Mouse (Mus musculus): ENCODE data around the gene Tti1.

Gene Tti1

DNA sequence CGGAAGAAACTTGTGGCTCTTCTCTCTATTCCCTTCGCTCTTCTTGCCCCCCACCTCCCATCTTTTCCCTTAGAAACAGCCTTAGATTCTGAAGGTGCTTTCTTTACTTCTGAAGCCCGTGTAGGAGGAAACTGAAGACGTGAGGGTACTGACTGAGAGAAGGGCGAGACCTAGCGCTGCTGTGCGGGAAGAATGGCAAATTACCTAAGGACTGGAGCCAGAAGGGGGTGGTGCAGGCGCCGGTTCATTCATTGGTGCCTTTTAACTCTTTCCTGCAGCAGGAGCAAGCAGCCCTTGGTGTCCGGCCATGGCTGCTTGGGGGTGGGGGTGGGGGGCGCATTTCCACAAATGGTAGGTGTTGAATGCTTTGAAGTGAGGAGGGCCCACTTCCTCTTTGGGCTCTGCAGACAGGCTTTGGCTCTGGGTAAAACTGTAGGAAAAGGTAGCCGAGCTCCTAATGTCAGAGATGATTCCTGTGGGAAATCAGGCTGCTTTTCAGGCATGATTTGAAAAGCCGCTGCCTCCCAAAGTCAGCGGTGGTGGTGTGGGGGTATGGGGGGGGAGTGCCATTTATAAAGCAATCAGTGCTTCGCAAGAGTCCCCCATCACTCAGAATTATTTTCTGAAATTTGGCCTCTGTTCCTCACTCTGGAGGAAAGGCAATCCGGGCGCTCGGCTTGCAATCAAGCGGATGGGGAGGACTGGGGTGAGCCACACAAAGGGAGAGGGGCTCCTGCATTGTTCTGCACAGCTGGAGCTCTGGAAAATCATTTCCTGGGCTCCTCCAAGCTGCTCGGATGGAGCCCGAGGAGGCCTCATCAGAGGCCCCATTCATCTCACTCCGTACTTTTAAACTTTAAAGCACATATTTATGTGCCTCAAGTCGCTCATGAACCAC lies 53.4 kb downstream of the Tti1 start:
- no peak for DNase-seq (ENCODE audit: low spot score)

DNA sequence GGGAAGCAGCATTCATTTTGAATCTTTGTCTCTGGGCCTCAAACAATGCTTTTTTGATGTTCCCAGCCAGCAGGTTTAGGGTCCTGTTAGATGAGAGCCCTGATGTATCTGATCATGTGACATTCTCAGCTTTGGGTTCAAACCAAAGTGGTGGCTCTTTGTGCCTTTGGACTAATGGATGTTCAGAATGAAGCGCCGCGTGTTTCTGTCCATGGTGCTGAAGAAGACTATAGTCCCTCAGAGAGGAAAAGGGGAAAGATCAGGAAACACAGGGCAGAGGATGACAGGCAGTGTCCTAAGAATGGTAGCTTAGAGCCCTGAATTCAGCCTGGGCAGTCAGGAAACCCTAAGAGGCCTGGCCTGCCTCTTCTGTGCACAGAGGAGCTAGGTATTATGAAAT lies 57.6 kb downstream of the Tti1 start:
- peak; percentile 45 for DNase-seq (ENCODE audit: low spot score)

DNA sequence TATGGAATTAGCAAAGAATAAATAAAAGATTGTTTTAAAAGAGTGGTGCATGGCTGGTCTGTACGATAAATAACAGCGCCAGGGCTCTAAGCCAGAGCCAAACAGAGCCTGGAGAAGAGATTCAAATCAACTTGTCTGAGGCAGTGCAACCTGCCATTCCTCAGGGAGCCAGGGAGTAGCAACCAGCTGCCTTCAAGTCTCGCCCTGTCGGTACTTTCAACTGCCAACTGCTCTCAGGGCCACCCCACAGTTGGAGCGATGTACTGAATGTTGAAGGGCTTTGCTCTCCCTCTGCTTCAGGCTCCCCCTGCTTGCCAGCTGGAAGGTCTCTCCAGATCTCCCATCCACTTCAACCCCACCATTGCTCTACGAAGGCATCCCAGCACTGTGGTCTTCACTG lies 58.1 kb downstream of the Tti1 start:
- no peak for DNase-seq (ENCODE audit: low spot score)

DNA sequence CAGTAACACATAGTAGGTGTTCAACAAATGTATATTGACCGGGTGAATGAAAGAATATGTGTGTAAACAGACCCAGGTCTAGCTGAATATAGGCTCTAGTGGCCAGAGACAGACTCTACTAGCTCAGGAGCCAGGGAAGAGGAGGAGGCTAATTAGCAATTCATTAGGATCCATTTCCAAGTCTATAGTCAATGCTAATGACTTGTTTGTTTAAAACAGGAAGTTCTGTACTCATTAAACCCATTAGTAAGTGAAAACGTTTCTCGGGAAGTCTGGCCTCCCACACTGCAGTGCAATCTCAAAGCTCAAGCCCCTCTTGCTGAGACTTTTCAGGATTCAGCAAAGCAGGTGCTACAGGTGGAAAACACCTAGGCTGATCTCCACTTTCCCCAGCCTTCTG lies 60.4 kb downstream of the Tti1 start:
- no peak for DNase-seq (ENCODE audit: low spot score)

DNA sequence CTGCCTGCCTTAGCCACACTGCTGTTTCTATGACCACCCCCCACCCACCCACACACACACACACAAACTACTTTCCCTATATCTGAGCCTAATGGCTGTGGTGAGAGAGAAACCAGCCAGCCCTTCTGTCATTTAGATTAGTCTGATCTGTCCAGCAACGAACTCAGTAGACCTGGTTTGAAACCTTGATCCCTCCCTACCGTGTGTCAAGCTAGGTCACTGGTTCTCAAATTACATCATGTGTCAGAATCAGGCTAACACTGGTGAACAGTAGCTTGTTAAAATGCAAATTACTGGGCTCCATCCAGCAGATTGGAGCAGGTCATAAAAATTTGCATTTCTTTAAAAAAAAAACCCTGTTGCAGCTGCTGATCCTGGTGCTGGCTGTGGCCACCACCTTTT lies 70.5 kb downstream of the Tti1 start:
- DNase-seq (ENCODE audit: low spot score): no peak

DNA sequence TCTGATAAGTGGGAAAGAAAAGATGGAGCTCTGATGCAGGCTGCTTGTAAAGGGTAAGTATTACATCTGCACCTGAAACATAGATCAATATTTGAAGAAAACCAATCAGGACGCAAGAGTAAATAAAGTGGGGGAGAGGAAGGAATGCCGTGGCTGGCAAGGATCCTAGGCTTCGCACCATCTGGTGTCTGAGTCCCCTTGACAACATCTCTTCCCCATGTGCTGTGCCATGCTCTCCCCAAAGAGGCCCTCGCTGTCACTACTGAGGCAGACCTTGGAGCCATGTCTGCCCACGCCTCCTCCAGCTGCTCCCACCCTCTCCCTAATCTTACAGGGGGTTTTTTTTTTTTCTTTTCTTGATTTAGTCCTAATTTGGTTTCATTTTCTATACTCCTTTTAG lies 74.3 kb downstream of the Tti1 start:
- DNase-seq (ENCODE audit: low spot score): no peak

DNA sequence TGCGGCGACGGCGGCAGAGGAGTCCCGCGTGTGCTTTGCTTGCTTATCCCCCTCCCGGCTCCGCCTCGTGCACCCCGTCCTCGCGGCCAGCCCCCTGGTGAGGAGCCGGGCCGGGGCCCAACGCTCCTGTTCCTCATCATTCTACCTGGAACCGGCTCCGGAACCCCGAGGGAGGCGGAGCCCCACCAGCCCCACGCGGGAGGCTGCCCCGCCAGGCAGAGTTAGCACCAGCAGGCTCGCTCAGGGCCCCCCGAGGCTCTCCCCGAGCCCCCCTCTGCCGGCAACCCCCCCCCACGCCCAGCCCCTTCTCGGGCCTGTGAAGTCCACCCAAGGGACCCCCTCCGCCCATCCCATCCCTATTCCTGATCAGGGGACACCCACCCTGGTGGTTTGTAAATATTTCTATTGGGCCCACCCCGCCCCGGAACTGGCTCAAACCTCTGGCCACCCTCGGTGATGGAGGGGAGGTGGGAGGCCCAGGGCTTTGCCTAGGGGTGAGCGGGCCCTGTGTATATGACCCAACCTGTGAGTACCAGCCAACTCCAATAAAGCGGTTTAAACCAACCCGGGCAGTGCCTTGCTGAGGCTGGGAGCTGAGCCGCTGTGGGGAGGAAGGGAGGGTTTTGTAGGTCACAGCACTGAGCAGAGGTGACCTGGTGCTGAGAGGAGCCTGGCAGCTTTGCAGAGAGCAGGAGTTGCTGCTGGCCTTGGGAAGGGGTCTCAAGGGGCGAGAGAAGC lies 83.9 kb downstream of the Tti1 start:
- no peak for DNase-seq (ENCODE audit: low spot score)

DNA sequence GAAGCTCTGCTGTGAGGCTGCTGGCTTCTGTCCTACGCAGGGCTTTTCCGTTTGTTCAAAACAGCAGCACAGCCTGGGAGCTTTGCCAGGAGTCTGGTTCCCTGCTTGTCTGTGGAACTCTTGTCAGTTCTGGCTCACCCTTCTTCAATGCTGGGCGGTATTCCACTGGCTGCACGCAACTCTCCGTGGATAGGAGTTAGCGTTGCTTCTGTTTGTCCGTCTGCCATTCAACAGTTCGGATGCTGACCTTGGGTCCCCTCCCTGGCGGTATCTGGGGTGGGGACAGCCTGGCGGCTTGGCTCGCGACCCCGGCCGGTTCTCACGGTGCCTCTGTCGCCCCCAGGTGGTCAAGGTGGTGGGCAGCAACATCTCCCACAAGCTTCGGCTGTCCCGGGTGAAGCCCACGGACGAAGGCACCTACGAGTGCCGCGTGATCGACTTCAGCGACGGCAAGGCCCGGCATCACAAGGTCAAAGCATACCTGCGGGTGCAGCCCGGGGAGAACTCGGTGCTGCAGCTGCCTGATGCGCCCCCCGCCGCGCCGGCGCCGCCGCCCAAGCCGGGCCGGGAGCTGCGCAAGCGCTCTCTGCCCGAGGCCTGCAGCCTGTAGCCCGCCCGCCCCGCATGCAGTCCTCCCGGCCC lies 84.6 kb downstream of the Tti1 start:
- DNase-seq (ENCODE audit: low spot score): peak; percentile 42

DNA sequence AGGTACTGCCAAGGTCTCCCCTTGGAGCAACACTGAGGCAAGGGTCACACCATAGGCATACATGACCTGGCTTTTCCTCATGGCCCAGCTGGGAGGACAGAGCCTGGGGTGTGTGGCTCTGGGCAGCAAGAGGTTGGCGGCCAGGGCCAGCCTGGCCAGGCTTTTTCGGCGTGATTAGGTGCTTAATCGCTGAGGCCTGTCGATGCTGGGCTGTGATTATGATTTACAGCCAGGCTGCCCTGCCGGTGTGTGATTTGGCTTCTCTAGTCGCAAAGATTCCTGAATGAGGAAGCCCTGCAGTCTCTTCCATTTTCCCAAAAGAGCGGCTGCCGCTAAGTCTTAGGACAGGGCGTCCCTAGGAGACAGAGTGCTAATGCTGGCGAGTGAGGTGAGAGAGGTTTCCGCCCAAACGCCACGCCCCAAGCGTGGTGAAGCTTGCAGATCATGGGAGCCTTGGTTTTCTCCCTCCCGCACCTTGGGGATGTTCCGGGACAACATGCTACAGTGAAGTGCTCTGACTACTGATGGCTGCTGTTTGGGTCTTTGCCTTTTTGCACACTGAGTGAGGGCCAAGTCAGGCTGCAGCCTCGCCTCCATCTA lies 87.5 kb downstream of the Tti1 start:
- no peak for DNase-seq (ENCODE audit: low spot score)

DNA sequence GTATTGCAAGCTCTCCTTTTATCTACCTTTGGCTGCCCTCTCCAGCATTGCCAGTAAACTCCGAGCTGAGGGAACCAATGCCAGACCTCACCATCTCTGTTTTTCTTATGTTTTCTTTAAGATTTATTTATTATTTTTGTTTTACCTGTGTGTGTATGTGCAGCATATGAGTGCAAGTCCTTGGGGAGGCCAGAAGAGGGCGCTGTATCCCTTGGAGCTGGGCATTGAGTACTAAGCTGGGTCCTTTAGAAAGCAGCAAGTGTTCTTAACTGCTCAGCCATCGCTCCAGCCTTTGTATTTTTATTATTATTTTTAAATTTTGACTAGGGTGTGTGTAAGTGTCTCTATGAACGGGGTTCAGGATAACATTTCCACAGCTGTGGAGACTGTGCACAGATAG lies 91.6 kb downstream of the Tti1 start:
- no peak for DNase-seq (ENCODE audit: low spot score)

DNA sequence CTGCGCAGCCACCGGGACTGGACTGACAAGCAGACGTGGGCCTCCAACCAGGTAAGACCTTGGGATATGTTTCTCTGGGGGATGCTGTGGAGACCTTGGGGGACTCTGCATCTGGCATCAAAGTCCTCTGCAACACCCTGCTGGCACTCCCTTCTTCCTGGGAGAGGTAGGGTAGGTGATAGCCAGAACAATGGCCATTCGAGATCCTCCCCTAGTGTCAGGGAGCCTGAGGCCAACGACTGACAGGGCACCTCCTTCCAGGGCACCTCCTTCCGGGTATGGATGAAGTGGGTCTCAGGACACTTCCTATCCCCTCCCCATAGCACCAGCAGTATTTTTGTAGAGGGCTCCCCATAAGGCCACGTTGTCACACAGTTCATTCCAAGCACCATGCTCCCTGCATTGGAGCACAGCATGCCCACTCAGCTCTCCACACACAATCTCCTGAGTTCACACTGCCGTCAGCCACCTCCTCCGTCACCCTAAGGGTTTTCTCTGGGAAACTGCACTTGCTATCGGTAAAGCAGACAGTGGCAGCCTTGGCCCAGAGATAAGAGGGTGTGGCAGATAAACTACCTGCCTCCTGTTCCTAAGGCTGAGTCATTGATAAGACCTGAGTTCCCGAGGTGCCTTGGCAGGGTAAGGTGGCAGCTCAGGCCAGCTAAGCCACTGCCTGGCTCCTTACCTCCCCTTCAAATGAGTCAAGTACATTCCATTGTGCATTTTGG lies 92.6 kb downstream of the Tti1 start:
- DNase-seq (ENCODE audit: low spot score): no peak

DNA sequence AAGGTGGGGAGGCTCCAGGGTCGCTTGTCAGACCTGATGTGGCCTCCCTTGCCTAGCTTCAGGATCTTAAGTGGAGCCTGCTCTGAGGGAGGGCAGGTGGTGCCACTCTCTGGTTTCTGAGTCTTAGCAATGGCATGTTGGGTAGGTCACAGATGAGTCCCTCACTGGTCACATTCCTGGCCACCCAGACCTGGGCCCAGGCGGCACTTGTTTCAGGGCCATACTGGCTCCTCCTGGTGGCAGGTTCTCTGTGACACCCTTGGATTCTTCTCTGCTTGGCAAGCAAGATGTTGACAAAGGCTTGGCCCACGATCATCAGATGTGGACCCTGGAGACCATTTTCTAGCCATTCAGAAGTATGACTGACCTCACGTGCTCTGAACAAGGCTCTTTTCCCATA lies 95.6 kb downstream of the Tti1 start:
- no peak for DNase-seq (ENCODE audit: low spot score)
